Mouse (Mus musculus) heart, postnatal 0 days (tissue): ENCODE data around the gene Prpsap1.

Source experiments
- CTCF ChIP-seq: IDR thresholded peaks from 2 replicates; pipeline ENCODE4 v1.5.1; 2016; ENCODE audit warnings: antibody characterized with exemption, control low read depth, low read depth
- EP300 ChIP-seq: IDR thresholded peaks from 2 replicates; pipeline ENCODE4 v1.6.1; 2016; ENCODE audit warnings: antibody characterized with exemption, low read depth

DNA sequence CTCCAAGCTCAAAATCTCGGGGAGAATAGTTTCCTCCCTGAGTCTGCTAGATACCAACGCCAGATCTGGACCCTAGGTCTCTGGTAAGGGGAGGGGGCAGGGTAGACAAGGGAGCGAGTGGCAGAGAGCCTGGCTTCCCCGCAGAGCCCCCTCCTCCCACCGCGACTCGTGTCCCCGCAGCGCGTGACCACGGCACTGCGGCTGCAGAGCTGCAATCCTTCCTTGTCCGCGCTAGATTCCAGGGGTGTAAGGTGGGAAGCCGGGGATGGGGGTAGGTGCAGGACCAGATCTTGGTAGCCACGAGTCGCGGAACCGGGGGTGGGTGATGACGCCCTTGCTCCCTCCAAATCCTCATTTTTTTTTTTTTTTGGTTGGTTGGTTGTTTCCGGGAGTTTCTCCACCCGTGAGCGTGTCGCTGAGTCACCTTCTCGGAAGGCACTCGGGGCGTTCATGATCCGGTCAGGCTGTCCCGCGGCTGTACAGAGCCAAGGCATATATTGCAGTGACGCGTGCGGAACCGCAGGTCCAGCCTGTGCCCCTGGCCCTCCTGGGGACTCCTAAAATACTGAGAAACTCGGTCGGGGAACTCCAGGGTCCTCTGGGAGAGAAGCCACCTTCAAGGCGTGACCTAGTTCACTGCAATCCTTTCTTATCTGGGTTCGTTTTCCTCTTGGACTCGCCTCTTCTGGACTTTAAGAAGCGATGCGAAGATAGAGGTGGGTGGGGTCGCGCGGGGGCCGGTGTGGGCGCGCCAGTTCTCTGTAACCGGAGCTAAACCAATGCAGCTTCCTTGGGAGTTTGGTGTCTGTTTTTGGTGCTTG is 37.6 kb upstream of the Prpsap1 start:
- TF ChIP-seq CTCF (no peak), EP300 (no peak)
